Mouse (Mus musculus): ENCODE data around the gene Vmn1r157. TPM values are rescaled to one million over a fixed set of nuclear protein-coding genes. Genes with fewer than 3 reads are reported as not detected.

The Vmn1r157 gene
- total RNA-seq (2023; ENCODE audit: inconsistent age): not detected in 4 replicates

GRCm38 (mm10) chr7:22761397-22761796 is at the start of gene Vmn1r157:
Gene Vmn1r157 (plus strand): TSS chr7:22761697.

GRCm38 (mm10) chr7:22719610-22720009 is 41.9 kb upstream of the Vmn1r157 start, which contains the start of gene Gm4567:
Gene Gm4567 (minus strand): TSS chr7:22719710.

GRCm38 (mm10) chr7:22790682-22791081 is 29.2 kb downstream of the Vmn1r157 start, which contains the start of gene Vmn1r158:
Gene Vmn1r158 (minus strand): TSS chr7:22790782.

Other genes with a start within 250 kb of the Vmn1r157 start
- gene Vmn1r152, start 238.7 kb upstream of the Vmn1r157 start, total RNA-seq (2023; ENCODE audit: inconsistent age): not detected in 4 replicates
- gene Gm8677, start 226.8 kb upstream of the Vmn1r157 start, total RNA-seq (2023; ENCODE audit: inconsistent age): not detected in 4 replicates
- gene Gm4201, start 196.4 kb upstream of the Vmn1r157 start, total RNA-seq (2023; ENCODE audit: inconsistent age): not detected in 4 replicates
- gene Gm4565, start 173.6 kb upstream of the Vmn1r157 start, total RNA-seq (2023; ENCODE audit: inconsistent age): not detected in 4 replicates
- not detected in 4 replicates for gene Vmn1r155, start 103.7 kb upstream of the Vmn1r157 start, total RNA-seq (2023; ENCODE audit: inconsistent age)
- gene Gm8693, start 69.4 kb upstream of the Vmn1r157 start, total RNA-seq (2023; ENCODE audit: inconsistent age): not detected in 4 replicates
- not detected in 4 replicates for gene Gm4567, start 42.0 kb upstream of the Vmn1r157 start, total RNA-seq (2023; ENCODE audit: inconsistent age)
- not detected in 4 replicates for gene Vmn1r158, start 29.1 kb downstream of the Vmn1r157 start, total RNA-seq (2023; ENCODE audit: inconsistent age)
- gene Vmn1r159, start 81.9 kb downstream of the Vmn1r157 start, total RNA-seq (2023; ENCODE audit: inconsistent age): not detected in 4 replicates
- gene Vmn1r160, start 109.5 kb downstream of the Vmn1r157 start, total RNA-seq (2023; ENCODE audit: inconsistent age): not detected in 4 replicates
- gene Gm4214, start 223.0 kb downstream of the Vmn1r157 start, total RNA-seq (2023; ENCODE audit: inconsistent age): not detected in 4 replicates